Mouse (Mus musculus) lung, embryonic 16.5 days (tissue): ENCODE results near the gene Gp1ba. TPM values are rescaled to one million over a fixed set of nuclear protein-coding genes. Genes with fewer than 3 reads are reported as not detected.

ENCODE experiments used
- ATAC-seq: fragments of 200-750 bp; cut with Nextera tagmentation; 2 replicates; pipeline ENCODE4 v1.8.0; 2017; ENCODE audit warnings: low read depth, mild to moderate bottlenecking, moderate library complexity
- H3K27ac ChIP-seq: fragments of 300-500 bp; sonication (generic); 2 replicates; pipeline ENCODE4 v1.5.1; 2014; ENCODE audit warnings: mild to moderate bottlenecking, control low read depth, low read length
- H3K27me3 ChIP-seq: fragments of 300-500 bp; sonication (generic); 2 replicates; pipeline ENCODE4 v1.6.1; 2014; ENCODE audit warnings: low read depth, low read length, mixed read lengths; ENCODE audit not compliant: control insufficient read depth, insufficient read depth
- H3K36me3 ChIP-seq: fragments of 300-500 bp; sonication (generic); 2 replicates; pipeline ENCODE4 v1.6.1; 2014; ENCODE audit warnings: low read length; ENCODE audit not compliant: control insufficient read depth, insufficient read depth
- H3K4me1 ChIP-seq: fragments of 300-500 bp; sonication (generic); replicated peaks from 2 replicates; pipeline ENCODE4 v1.6.1; 2014; ENCODE audit warnings: low read length, mixed read lengths; ENCODE audit not compliant: control insufficient read depth, insufficient read depth
- H3K4me2 ChIP-seq: fragments of 300-500 bp; sonication (generic); 2 replicates; pipeline ENCODE4 v1.6.1; 2014; ENCODE audit warnings: low read depth, low read length, control low read depth
- H3K4me3 ChIP-seq: fragments of 300-500 bp; sonication (generic); 2 replicates; pipeline ENCODE4 v1.5.1; 2014; ENCODE audit warnings: mild to moderate bottlenecking, low read length, control low read depth
- H3K9ac ChIP-seq: fragments of 300-500 bp; sonication (generic); 2 replicates; pipeline ENCODE4 v1.6.1; 2014; ENCODE audit warnings: low read length, control low read depth
- H3K9me3 ChIP-seq: fragments of 300-500 bp; sonication (generic); 2 replicates; pipeline ENCODE4 v1.6.1; 2016; ENCODE audit warnings: low read length; ENCODE audit not compliant: control insufficient read depth
- WGBS: fragments of 180-500 bp; shearing (Covaris S2); extraction: QIAGEN DNeasy Blood & Tissue Kit; methylation state at CpG from one replicate; pipeline ENCODE4 v1.1.7; 2014; 5-methylcytosine and 5-hydroxymethylcytosine counted together
- polyA plus RNA-seq: library from polyadenylated mRNA; unstranded; fragments of >200 nt; fragmentation: Nextera tagmentation; extraction: Ambion mirVana; gene quantifications from 2 replicates; pipeline ENCODE4 v1.2.1, GENCODE M21; 2015

Gp1ba gene
- polyA plus RNA-seq, 1 experiment from 2014 or later = 0.50 TPM

- H3K9me3 ChIP-seq = no peaks in the 10 kb centered on the region
- peaks cover 46% of the 10 kb centered on the region for H3K4me1 ChIP-seq
- WGBS = under 1% methylated on average over 48 of the region's 48 CpGs
These were observed 16.1 kb downstream of the Gp1ba start for GRCm38 (mm10) chr11:70654923-70655570.

GRCm38 (mm10) chr11:70655571-70656455 lies 16.9 kb downstream of the Gp1ba start:
- H3K36me3 ChIP-seq = peaks cover 21% of the 10 kb centered on the region
- peak overlapping the region; percentile 100 for H3K4me3 ChIP-seq
- peaks cover 45% of the 10 kb centered on the region for H3K4me1 ChIP-seq
- peak overlapping the region; percentile 99 for H3K27ac ChIP-seq
- no peaks in the 10 kb centered on the region for H3K27me3 ChIP-seq
- ATAC-seq = peak; percentile 39
- H3K9ac ChIP-seq = peak overlapping the region; percentile 100
- H3K9me3 ChIP-seq = no peaks in the 10 kb centered on the region
- H3K4me2 ChIP-seq = peak overlapping the region; percentile 96
- under 1% methylated on average over 56 of the region's 61 CpGs for WGBS

More at GRCm38 (mm10) chr11:70654923-70655570, 16.1 kb downstream of the Gp1ba start:
- H3K4me2 ChIP-seq = peak overlapping the region; percentile 96
- peaks cover 22% of the 10 kb centered on the region for H3K36me3 ChIP-seq
- peak overlapping the region; percentile 100 for H3K9ac ChIP-seq
- ATAC-seq = peak; percentile 65
- H3K27me3 ChIP-seq = no peaks in the 10 kb centered on the region
- H3K4me3 ChIP-seq = peak overlapping the region; percentile 100
- peak overlapping the region; percentile 99 for H3K27ac ChIP-seq

GRCm38 (mm10) chr11:70656456-70656927 lies 17.6 kb downstream of the Gp1ba start:
- Histone ChIP-seq H3K27ac (peak overlapping the region; percentile 99), H3K9ac (peak overlapping the region; percentile 100), H3K4me2 (peak overlapping the region; percentile 96), H3K4me3 (peak overlapping the region; percentile 100), H3K27me3 (no peaks in the 10 kb centered on the region), H3K9me3 (no peaks in the 10 kb centered on the region), H3K36me3 (peaks cover 14% of the 10 kb centered on the region), H3K4me1 (peaks cover 38% of the 10 kb centered on the region)
- 6% methylated on average over 16 of the region's 16 CpGs for WGBS
- ATAC-seq = 0 out of 2 replicates have a peak, but pooled peaks have one; percentile 10

- H3K27ac ChIP-seq = peak within 1 kb of the TSS; percentile 99
- no peak for ATAC-seq
- H3K9me3 ChIP-seq = no peaks in the 10 kb centered on the region
- 11% methylated on average over 3 of the region's 3 CpGs for WGBS
- H3K9ac ChIP-seq = peak within 1 kb of the TSS; percentile 100
- H3K36me3 ChIP-seq = peaks cover 9% of the 10 kb centered on the region; the same call in 1 of the 2 replicates
- peak within 1 kb of the TSS; percentile 96 for H3K4me2 ChIP-seq
- no peaks in the 10 kb centered on the region for H3K27me3 ChIP-seq
- H3K4me3 ChIP-seq = peak within 1 kb of the TSS; percentile 100
- peaks cover 34% of the 10 kb centered on the region for H3K4me1 ChIP-seq
These were observed 18.0 kb downstream of the Gp1ba start, which contains the start of gene Eno3 for GRCm38 (mm10) chr11:70656964-70657363. Gene Eno3, plus strand, starts transcription at chr11:70657202.

DNA sequence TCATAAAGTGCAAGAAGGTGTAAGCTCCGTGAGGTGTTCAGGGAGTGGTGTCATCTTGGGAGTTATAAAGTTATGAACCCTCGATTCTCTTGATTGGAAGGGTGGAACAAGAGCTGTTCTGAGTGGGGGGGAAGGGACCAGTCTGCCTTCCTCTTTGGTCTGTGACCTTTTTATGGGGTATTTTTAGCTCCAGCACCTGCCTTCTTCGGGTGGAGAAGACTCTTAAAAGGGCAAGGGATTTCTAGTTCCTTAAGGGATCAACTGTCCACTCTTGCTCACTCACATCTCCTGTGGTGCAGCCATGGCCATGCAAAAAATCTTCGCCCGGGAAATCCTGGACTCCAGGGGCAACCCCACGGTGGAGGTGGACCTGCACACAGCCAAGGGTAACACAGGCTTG lies 18.7 kb downstream of the Gp1ba start:
- H3K9ac ChIP-seq = no peak overlapping the region; the same call in 1 of the 2 replicates

GRCm38 (mm10) chr11:70657991-70658390 lies 19.1 kb downstream of the Gp1ba start:
- H3K4me3 ChIP-seq = no peak overlapping the region
- H3K36me3 ChIP-seq = peaks cover 8% of the 10 kb centered on the region
- no peak for ATAC-seq
- 45% methylated on average over 9 of the region's 9 CpGs for WGBS
- H3K9me3 ChIP-seq = no peaks in the 10 kb centered on the region
- no peaks in the 10 kb centered on the region for H3K27me3 ChIP-seq
- H3K9ac ChIP-seq = no peak overlapping the region
- H3K27ac ChIP-seq = no peak overlapping the region
- peaks cover 25% of the 10 kb centered on the region for H3K4me1 ChIP-seq
- H3K4me2 ChIP-seq = no peak overlapping the region

More for the DNA sequence above, 18.7 kb downstream of the Gp1ba start:
- WGBS = 43% methylated on average over 6 of the region's 6 CpGs
- H3K9me3 ChIP-seq = no peaks in the 10 kb centered on the region
- H3K4me2 ChIP-seq = peak overlapping the region; percentile 24; the same call in 1 of the 2 replicates
- no peaks in the 10 kb centered on the region for H3K27me3 ChIP-seq
- H3K4me1 ChIP-seq = peaks cover 28% of the 10 kb centered on the region
- H3K36me3 ChIP-seq = peaks cover 7% of the 10 kb centered on the region
- no peak overlapping the region for H3K27ac ChIP-seq
- ATAC-seq = no peak
- H3K4me3 ChIP-seq = no peak overlapping the region

DNA sequence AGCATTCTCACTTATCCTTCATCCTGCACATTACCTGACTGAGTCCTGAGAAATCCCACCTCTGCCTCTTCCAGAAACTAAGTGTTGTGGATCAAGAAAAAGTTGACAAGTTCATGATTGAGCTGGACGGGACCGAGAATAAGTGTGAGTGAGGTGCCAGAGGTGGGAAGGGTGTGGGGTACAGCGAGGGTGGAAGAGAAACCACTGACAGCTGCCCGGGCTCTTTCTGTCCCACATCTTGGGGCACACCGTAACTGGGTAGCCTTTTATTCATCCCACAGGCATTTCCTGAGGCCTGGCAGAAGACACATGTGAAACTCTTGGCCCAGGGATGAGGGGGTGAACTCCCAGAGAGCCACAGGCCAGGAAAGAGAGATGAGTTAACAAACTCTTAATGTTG lies 19.6 kb downstream of the Gp1ba start:
- H3K4me3 ChIP-seq = no peak overlapping the region
- H3K36me3 ChIP-seq = peaks cover 11% of the 10 kb centered on the region
- no peak overlapping the region for H3K4me2 ChIP-seq
- H3K9ac ChIP-seq = no peak overlapping the region
- no peaks in the 10 kb centered on the region for H3K9me3 ChIP-seq
- ATAC-seq = no peak
- no peaks in the 10 kb centered on the region for H3K27me3 ChIP-seq
- WGBS = 69% methylated on average over 5 of the region's 5 CpGs
- peaks cover 25% of the 10 kb centered on the region for H3K4me1 ChIP-seq
- no peak overlapping the region for H3K27ac ChIP-seq

DNA sequence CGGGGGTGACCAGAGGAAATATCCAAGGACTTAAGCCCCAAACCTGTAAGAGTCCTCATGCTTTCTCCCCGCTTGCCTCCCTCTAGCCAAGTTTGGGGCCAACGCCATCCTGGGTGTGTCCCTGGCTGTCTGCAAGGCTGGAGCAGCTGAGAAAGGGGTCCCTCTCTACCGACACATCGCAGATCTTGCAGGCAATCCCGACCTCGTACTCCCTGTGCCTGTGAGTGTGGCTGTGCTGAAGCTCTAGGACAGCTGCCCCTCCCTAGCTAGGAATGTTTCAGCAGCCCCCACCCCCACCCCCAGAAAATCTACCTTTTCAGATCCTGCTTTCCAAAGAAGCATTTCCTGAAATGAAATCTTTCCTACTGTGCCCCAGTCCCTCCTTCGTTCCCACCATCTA lies 20.0 kb downstream of the Gp1ba start:
- Histone ChIP-seq H3K4me2 (no peak overlapping the region), H3K27me3 (no peaks in the 10 kb centered on the region), H3K27ac (no peak overlapping the region), H3K36me3 (peaks cover 15% of the 10 kb centered on the region), H3K9ac (no peak overlapping the region; the same call in 1 of the 2 replicates), H3K4me3 (no peak overlapping the region), H3K4me1 (peaks cover 25% of the 10 kb centered on the region), H3K9me3 (no peaks in the 10 kb centered on the region)
- ATAC-seq = no peak
- 49% methylated on average over 8 of the region's 8 CpGs for WGBS

DNA sequence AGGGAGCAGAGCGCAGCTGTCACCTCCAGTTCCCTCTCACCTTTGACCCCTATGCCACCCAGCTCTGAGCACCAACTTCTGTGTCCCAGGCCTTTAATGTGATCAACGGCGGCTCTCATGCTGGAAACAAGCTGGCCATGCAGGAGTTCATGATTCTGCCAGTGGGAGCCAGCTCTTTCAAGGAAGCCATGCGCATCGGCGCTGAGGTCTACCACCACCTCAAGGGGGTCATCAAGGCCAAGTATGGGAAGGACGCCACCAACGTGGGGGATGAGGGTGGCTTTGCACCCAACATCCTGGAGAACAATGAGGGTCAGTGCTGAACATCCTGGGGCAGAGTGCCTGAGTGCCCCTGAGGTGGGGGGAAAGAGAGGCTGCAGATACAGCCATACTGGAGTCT lies 21.6 kb downstream of the Gp1ba start:
- ATAC-seq = no peak
- Histone ChIP-seq H3K4me1 (peaks cover 23% of the 10 kb centered on the region), H3K27me3 (no peaks in the 10 kb centered on the region), H3K4me3 (no peak overlapping the region), H3K36me3 (peaks cover 27% of the 10 kb centered on the region), H3K27ac (no peak overlapping the region), H3K4me2 (no peak overlapping the region), H3K9me3 (no peaks in the 10 kb centered on the region), H3K9ac (no peak overlapping the region)
- 82% methylated on average over 8 of the region's 8 CpGs for WGBS
